Mouse (Mus musculus) layer of hippocampus, adult 2 months (tissue): ENCODE measurements around the gene Il18. TPM values are rescaled to one million over a fixed set of nuclear protein-coding genes. Genes with fewer than 3 reads are reported as not detected.
"Not testable (repeated sequence)": the region's sequence is repeated elsewhere in the genome, so short reads cannot be mapped to it uniquely, and the experiment has no call there.

Experiments used
- DNase-seq, 2 experiments: peaks; one replicate each; pipeline ENCODE4 v3.0.0; 2022; ENCODE audit warnings: low spot score in 2 of 2
- H3K27ac ChIP-seq: fragments of 200-600 bp; 2 replicates; pipeline ENCODE4 v1.8.1; 2022
- H3K4me3 ChIP-seq: fragments of 200-600 bp; 2 replicates; pipeline ENCODE4 v1.8.1; 2022; ENCODE audit warnings: mild to moderate bottlenecking
- CTCF ChIP-seq: fragments of 200-600 bp; conservative IDR thresholded peaks from 2 replicates; pipeline ENCODE4 v1.8.1; 2022; ENCODE audit warnings: antibody characterized with exemption, mild to moderate bottlenecking, moderate library complexity
- total RNA-seq, 2 experiments: library from RNA; stranded (reverse); gene quantifications; 2 replicates each; pipeline ENCODE4 v1.2.3; 2021

Il18 gene
- total RNA-seq, 2 experiments from 2014 or later = 25.3 to 25.9 TPM

DNA sequence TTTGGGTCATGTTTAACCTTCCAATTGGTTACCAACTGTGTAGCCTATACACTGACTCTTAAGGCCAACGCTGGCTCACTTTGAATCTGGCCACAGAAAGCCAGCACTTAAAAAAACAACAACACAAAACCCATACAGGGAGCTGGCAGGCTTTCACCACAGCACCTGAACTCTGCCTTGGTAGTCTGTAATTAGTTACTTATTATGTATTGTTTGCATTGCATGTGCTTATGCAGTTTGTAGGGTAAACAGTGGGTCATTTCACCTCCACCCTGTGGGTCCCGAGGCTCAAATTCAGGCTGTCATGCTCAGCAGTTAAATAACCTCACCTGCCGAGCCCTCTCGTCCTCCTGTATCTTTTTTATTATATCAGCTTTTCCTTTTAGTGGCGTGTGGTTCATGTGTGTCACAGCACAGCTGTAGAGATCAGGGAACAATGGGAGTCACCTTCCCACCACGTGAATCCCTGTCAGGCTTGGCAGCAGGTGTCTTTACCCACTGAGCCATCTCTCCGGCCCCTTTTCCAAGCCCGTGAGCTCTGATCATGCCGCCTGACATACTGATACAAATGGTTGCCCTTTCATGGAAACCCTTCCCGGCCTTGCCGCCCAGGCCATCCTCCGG, 40.3 kb downstream of the Il18 start:
- no peak for TF ChIP-seq CTCF
- no peak overlapping the region for H3K4me3 ChIP-seq
- H3K27ac ChIP-seq = no peak overlapping the region
- no peak for DNase-seq

DNA sequence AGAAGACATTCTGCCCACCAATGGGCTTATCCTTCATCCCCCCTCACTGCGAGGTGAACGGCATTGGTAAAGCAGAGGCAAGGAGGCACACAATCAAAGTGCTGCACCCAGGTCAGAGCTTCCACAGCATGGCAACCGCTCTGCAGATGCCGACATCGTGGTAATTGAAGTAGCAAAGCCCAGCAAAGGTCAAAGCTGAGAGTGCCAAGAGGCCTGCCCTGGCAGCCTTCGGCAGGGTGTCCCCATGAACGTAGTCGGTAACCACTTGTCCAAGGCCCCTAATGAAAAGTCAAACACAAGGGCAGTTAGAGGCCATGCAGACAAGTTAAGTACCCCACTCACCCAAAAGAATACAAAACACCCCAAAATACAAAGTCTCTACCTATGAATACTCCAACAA, 42.3 kb downstream of the Il18 start:
- no peak overlapping the region for H3K4me3 ChIP-seq
- no peak overlapping the region for H3K27ac ChIP-seq
- DNase-seq = no peak
- TF ChIP-seq CTCF = no peak

DNA sequence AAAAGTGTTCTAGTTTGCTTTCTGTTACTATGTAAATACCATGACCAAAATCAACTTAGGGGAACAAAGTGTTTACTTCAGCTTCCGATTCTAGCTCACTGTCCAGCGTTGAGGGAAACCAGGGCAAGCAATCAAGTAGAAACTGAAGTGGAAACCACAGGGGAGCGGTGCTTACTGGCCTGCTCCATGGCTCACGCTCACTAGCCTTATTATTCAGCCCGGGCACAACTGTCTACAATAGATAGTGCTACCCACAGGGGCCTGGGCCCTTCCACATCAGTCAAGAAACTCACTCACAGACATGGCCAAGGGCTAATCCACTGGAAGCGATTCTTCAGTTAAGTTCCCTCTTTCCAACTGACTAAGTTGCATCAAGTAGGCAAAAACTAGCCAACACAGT, 46.9 kb downstream of the Il18 start:
- H3K27ac ChIP-seq = no peak overlapping the region
- H3K4me3 ChIP-seq = no peak overlapping the region
- no peak for TF ChIP-seq CTCF
- DNase-seq = no peak

DNA sequence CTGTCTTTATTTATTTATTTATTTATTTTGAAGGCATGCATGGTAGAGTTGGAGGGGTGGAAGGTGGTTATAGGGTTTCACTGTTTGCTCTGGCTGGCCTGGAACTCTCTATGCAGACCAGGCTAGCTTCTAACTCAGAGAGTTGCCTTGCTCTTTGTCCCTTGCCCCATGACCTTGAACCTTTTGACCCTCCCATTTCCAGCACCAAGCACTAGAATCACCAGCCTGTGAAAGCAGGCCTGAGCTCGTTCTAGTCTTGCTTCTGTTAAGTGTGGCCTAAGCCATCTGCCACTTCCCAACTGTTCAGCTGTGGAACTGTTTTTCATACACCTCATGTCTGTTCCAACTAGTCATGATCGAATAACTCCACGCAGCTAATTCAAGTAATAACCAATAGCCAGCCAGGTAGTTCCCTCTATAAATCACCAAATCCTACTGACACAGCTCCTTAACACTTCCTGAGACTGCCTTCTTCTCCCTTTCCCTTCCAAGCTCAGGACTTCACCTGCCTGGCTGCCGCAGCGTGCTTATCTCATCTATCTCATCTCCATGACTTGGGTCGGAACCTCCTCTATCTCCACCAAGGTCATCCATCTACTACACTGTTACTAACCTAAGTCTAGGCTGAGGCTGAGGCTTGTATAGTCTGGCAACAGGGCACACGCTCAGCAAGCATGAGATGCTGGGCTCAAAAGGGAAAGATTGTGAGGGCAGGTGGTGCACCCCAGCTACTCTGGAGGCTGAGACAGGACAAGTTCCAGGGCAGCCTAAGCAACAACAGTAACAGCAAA, 47.6 kb downstream of the Il18 start:
- H3K4me3 ChIP-seq = peak overlapping the region; percentile 80
- no peak for TF ChIP-seq CTCF
- peak overlapping the region; percentile 23; the same call in 1 of the 2 replicates for H3K27ac ChIP-seq
- no peak for DNase-seq

DNA sequence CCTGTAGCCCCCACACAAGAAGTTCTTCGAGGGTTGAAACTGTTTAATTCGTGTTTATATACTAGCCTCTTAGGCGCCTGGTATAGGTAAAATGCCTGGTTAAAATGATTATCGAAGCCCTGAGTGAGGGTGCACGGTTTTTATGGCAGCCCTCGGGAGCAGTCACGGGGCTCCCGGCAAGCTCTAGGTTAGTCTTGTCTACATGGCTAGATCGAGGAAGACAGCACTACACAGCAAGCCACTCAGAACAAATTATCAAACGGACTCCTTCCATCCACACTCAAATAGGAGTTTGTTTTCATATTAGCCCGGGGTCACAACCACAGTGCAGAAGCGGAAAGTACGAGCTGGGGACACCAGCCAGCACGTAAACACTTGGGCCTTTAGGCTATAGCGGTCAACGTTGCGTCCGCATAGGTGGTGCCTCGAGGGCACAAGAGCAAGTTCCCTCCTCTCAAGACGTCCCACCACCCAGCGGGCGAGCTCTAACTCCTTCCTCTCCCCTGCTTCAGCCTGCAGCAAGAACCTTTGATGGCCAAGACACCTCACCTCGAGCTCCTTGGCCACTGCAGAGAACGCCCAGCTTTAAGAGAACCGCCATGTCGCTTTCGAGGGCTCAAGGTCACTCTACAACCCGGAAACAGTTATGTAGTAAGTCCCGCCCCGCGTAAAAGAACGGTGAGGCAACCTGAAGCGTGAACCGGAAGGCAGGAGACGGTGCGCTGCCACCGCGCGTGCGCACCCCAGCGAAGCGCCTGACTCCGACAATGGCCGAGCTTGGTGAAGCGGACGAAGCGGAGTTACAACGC, 48.8 kb downstream of the Il18 start, which contains the start of the genes Sdhd and Timm8b:
TSS of gene Sdhd (minus strand) at position 624 of the 809 bp plus-strand sequence.
TSS of gene Timm8b (plus strand) at position 722 of the 809 bp plus-strand sequence.
- DNase-seq = peak; percentile 92 to 95
- peak within 1 kb of the TSS; percentile 80 for H3K4me3 ChIP-seq
- no peak for TF ChIP-seq CTCF
- H3K27ac ChIP-seq = peak within 1 kb of the TSS; percentile 96

DNA sequence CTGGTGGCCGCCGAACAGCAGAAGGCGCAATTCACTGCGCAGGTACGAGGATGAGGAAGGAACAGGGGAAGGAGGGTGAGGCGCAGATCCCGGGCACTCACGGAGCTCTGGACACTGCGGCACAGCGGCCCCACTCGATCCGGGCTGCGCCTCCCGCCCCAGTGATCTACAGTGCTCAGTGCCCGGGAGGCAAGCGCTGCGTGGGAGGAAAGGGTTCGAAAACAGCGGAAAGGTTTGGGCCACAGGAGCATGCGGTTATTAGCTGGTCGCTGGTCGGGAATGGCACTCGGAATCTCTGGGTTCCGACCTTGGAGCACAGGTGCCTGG, 49.3 kb downstream of the Il18 start:
- Histone ChIP-seq H3K4me3 (peak overlapping the region; percentile 80), H3K27ac (peak overlapping the region; percentile 96)
- peak; percentile 31 for TF ChIP-seq CTCF
- DNase-seq = no peak

DNA sequence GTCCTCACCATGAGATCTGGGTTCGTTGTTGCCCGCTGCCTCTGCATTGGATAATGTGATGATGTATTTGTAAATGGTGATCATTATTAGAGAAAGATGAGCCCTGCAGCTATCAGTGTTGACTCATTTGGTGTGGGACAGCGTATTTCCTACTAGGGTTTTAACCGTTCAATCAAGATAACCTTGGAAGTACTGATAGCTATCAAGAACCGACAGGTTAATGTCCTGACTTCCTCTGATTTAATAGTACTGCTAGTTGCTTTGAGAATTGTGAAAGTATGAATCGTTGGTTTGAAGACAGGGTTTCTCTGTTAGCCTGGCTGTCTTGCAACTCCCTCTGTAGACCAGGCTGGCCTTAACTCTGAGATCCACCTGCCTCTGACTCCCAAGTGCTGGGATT, 49.7 kb downstream of the Il18 start:
- TF ChIP-seq CTCF = no peak

DNA sequence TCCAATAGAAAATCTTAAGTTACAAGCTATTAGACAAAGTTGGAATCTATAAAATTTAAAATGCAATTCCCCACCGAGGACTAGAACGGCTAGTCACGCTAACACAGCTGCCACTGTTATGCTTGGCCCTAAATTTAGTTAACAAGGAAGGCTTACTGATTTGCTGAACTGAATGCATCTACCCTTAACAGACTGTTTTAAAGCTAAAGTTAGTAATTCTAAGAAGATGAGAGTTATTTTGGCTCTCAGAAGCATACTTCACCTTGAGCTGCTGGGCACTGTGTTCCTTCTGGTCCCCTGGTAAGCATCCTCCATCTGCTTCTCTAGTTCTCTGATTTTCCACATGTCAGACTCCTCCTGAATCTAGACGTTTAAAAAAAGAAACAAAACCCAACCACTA, 57.5 kb downstream of the Il18 start:
- no peak for DNase-seq
- TF ChIP-seq CTCF = no peak
- peak overlapping the region; percentile 16; the same call in 1 of the 2 replicates for H3K27ac ChIP-seq

More for the DNA sequence above, 49.7 kb downstream of the Il18 start:
- peak overlapping the region; percentile 80 for H3K4me3 ChIP-seq
- peak overlapping the region; percentile 96 for H3K27ac ChIP-seq
- no peak for DNase-seq

DNA sequence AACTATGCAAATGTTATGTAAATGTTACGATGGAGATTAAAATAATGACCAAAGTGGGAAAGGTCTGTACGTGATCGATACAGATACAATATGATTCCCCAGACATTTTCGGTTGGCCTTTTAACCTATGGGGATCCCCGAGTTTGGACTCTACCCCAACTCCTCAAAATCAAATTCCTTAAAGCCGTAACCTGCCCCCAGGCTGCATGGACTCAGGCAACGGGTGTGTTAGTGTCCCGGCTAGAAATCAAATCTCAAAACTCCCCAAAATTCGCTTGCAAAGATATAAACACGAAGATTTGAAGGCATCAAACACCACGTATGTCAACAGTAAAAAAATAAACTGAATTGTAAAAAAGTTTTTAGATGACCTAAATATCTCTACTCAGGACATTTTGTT, 61.5 kb downstream of the Il18 start:
- Histone ChIP-seq H3K27ac (peak overlapping the region; percentile 97), H3K4me3 (peak overlapping the region; percentile 69)
- TF ChIP-seq CTCF = no peak
- no peak for DNase-seq

More for the DNA sequence above, 57.5 kb downstream of the Il18 start:
- H3K4me3 ChIP-seq = no peak overlapping the region

DNA sequence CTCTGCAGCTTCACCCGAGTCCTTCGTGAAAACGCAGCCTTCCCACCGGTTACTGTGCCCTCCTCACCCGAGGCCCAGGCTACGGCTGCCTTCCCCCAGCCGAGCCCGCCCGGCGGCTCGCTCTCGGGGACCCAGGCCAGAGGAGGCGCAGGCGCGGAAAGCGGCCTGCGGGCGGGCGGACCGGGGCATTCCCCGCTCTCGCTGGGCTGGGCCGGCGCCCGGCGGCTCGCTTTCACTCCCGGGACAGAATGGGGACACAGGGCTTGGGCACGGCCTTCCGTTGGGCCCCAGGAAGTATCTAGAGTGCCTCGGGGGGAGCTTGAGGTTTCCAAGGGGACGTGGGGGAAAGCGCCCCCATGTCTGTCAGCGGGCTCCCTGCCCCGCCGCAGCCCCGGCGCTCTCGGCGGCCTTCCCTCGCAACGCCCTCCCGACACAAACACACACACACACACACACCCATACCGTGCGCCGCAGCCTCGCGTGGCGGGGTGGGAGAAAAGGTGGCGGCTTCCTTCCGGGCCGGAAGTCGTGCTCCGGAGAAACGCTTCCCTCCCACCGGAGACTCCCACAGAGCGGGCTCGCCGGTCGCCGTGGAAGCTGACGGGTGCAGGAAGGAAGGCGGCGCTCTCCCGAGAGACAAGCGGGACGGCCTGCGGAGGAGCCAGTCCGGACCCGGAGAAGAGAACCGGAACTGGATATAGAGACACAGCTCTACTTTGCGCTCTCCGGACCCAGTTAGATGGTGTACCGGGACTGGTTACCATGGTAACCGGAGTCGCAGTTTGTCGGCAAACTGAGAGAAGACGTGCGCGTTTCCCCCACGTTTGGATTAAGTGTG, 62.4 kb downstream of the Il18 start, which contains the start of the genes Pih1d2 and Nkapd1:
TSS of gene Pih1d2 (plus strand) at position 556 of the 838 bp plus-strand sequence.
TSS of gene Nkapd1 (minus strand) at position 699 of the 838 bp plus-strand sequence.
- peak within 1 kb of the TSS; percentile 97 for H3K27ac ChIP-seq
- peak within 1 kb of the TSS; percentile 69 for H3K4me3 ChIP-seq
- DNase-seq = peak; percentile 89
- TF ChIP-seq CTCF = peak; percentile 7; the same call in 1 of the 2 replicates

DNA sequence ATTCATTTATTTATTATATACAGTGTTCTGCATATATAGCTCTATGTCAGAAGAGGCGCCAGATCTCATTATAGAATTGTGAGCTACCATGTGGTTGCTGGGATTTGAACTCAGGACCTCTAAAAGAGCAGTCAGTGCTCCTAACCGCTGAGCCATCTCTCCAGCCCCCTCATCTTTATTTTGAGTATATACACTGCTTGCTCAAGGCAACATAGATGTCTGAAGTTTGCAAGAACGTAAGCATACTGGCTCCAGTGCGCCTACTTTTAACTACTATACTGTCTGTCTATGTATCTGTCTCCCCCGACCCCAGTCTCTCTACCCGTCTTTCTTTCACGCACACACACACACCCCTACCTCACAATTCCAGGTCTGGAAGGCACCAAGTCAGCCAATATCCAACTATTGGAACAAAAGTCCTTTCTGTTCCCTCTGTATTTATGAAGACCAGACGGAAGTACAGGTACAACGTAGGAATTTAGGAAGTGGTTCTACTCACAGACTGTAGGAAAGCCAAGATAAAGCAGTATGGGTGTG, 63.2 kb downstream of the Il18 start:
- TF ChIP-seq CTCF = no peak
- DNase-seq = no peak
- Histone ChIP-seq H3K27ac (peak overlapping the region; percentile 97), H3K4me3 (peak overlapping the region; percentile 69)

DNA sequence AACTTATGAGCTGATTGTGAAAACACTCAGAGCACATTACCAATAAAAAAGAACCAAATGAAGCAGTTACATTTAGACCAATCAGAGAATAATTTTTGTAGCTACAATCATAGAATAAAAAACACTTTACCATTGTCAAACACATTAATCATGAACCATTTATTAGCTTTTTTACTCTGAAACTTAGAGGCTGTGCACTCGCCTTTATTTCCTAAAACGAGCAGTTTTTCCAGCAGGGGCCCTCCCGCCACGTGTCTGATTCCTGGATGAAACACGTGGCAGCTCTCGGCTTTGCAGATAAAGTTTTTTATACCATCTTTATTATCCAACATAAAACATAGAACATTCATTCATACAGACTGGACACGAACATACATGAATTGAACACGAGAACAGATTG, 76.3 kb downstream of the Il18 start:
- H3K4me3 ChIP-seq, DNase-seq, H3K27ac ChIP-seq: not testable (repeated sequence)

Other genes with a start within 250 kb of the Il18 start
- gene Rpl10-ps3, start 209.9 kb upstream of the Il18 start, total RNA-seq = 100 to 1,000 TPM; 398 TPM
- gene Plet1, start 60.3 kb upstream of the Il18 start, total RNA-seq = not detected
- gene Pts, start 26.1 kb upstream of the Il18 start, total RNA-seq = 10 to 100 TPM; 36.5 to 42.5 TPM
- 1 to 10 TPM; 3.8 to 3.9 TPM for gene Bco2, start 354 bp downstream of the Il18 start, total RNA-seq
- not detected for gene Tex12, start 6.5 kb downstream of the Il18 start, total RNA-seq
- 100 to 1,000 TPM; 109 to 112 TPM for gene Sdhd, start 49.0 kb downstream of the Il18 start, total RNA-seq
- 100 to 1,000 TPM; 206 to 234 TPM for gene Timm8b, start 49.1 kb downstream of the Il18 start, total RNA-seq
- 1 to 10 TPM; 2.3 to 2.7 TPM for gene Pih1d2, start 62.5 kb downstream of the Il18 start, total RNA-seq
- 10 to 100 TPM; 20.8 to 22.1 TPM for gene Nkapd1, start 62.6 kb downstream of the Il18 start, total RNA-seq
- 100 to 1,000 TPM; 131 to 136 TPM for gene Dlat, start 105.0 kb downstream of the Il18 start, total RNA-seq
- 10 to 100 TPM; 80.1 to 87.4 TPM for gene Dixdc1, start 184.7 kb downstream of the Il18 start, total RNA-seq
- gene 2310030G06Rik, start 191.7 kb downstream of the Il18 start, total RNA-seq = 1 to 10 TPM in 1 of 2 experiments, under 1 TPM in 1; 0.87 to 1.9 TPM
- 100 to 1,000 TPM; 117 to 119 TPM for gene Cryab, start 196.5 kb downstream of the Il18 start, total RNA-seq
- under 1 TPM; 0.51 to 0.79 TPM for gene Hspb2, start 197.5 kb downstream of the Il18 start, total RNA-seq
- 1 to 10 TPM; 5.5 to 6.3 TPM for gene Fdxacb1, start 213.4 kb downstream of the Il18 start, total RNA-seq
- gene Alg9, start 220.2 kb downstream of the Il18 start, total RNA-seq = 10 to 100 TPM; 29.0 to 31.1 TPM
- gene 1110032A03Rik, start 220.7 kb downstream of the Il18 start, total RNA-seq = 10 to 100 TPM; 29.6 to 30.2 TPM